Mouse (Mus musculus) CD4-positive helper T cell, adult 2 months (primary cell): Measurements from ENCODE around the gene Gm4027.
"Not testable (repeated sequence)": the region's sequence is repeated elsewhere in the genome, so short reads cannot be mapped to it uniquely, and the experiment has no call there.

Experiments used
- DNase-seq: peaks from one replicate; pipeline ENCODE4 v3.0.0-alpha.2; 2012; ENCODE audit warnings: low read depth, missing footprints, low spot score

Gm4027 gene

GRCm38 (mm10) chr12:87618569-87618968, at the start of gene Gm4027:
Gene Gm4027 (plus strand): TSS chr12:87618869.
- not testable (repeated sequence) for DNase-seq

GRCm38 (mm10) chr12:87601388-87601787, 17.3 kb upstream of the Gm4027 start:
- not testable (repeated sequence) for DNase-seq

GRCm38 (mm10) chr12:87602388-87602787, 16.3 kb upstream of the Gm4027 start, which contains the start of gene Oog1:
Gene Oog1 (plus strand): TSS chr12:87602688.
- DNase-seq, result not testable (repeated sequence)

GRCm38 (mm10) chr12:87644520-87644919, 25.9 kb downstream of the Gm4027 start, which contains the start of gene Gm16381:
Gene Gm16381 (minus strand): TSS chr12:87644620.
- DNase-seq, result not testable (repeated sequence)

GRCm38 (mm10) chr12:87652916-87653703, 34.4 kb downstream of the Gm4027 start:
- not testable (repeated sequence) for DNase-seq
